Mouse (Mus musculus) ovary, postnatal 14 days (tissue): Measurements from ENCODE around the gene Ccdc185.

Source experiments
- DNase-seq: peaks from one replicate; pipeline ENCODE4 v3.0.0; 2022; ENCODE audit warnings: low spot score

Ccdc185 gene

DNA sequence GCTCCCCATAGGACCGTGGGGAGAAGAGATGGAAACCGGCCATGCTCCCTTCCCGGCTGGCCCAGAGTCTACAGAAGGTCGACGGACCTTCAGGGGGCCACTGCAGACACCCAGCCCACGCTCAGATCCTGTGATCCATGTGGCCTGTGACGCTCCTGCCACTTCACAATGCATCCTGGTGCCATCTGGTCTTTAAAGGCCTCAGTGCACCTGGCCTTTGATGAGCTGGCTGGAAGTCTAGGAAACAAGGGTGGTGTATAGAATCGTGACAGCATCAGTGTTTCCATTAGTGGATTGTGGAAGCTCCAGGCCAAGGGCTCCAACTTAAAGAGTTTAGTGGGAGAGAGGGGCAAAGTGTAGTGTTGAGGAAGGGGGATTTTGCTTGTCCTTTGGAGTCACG, at the start of gene Ccdc185:
Gene Ccdc185 (minus strand): TSS at position 101 of the 400 bp plus-strand sequence.
- no peak for DNase-seq

DNA sequence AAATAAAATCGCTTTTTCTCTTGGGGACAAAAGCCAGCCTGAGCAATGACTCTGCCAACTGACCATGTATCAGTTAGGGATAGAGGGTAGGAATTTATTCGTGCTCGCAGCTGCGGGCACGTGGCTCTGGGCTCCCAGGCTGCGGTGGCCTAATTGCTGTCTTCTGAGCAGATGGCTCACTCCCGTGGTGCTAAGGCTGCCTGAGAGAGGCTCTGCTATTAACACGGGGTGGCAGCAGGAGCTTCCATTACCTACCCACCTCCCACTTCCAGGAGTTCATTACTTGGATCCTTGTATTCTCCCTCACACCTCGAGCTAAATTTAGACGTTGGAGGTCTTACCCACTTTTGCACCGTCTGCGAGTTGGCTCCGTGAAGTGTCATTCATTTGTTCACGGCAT, 48.1 kb upstream of the Ccdc185 start:
- no peak for DNase-seq

DNA sequence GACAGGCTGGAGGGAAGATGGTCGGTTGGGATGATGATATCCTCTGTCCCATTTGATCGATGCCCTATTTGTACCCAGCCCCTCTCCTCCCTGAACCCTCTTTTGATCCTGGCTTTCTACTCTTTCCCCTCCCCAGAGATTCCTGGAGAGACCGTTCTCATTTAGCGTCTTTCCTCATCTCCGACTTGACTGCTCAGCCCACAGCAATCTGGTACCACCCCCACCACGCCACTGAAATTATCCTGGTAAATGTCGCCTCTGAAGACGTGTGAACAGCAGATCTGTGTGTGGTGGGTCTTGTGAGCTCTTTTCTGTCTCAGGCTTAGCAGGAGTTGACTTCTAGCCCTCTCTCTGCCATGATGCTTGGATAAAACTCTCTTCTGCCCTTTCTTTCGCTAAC, 45.6 kb upstream of the Ccdc185 start:
- DNase-seq = no peak

DNA sequence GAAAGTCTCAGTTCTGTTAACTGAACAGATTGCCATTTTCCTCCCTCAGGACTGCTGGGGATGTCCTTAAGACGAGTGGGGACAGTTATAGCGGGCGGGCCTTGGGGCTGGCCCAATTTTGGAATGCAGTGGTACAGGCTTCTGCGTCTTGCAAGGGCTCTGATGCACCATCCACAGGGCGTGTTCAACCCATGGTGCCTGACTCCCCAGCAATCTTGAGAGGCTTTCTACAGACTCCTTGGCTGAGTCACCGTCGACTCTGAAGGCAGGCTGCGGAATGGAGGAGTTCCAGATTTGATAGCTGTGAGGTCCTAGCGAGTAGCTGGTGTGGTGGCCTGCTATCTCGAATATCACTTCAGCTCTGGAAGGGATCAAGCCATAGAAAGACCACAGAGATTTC, 45.2 kb upstream of the Ccdc185 start:
- no peak for DNase-seq

DNA sequence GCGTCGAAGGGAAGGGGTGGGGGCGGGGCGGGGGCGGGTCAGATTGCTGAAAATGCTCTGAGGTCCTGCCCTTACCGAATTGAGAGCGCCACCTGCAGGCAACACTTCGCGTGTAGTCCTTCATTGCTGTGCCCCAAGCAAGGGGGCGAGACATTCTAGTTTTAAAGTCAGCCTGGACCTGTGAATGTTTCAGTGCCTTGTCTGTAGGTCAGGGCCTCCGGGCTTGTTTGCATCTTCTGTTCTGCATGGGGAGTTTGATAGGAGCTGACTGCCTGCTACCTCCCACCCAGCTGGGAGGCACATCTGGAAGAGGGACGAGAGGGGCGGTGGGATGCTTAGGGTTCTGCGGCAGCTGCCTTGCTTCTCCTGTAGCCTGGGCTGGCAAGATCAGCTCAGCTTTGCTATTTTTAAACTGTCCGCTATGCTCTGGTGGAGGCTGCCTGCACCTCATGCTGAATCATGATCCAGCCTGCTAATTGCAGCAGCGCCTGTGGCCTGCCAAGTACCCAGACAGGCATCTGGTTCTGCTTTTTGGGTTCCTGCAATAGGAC, 43.6 kb upstream of the Ccdc185 start:
- peak; percentile 62 for DNase-seq

DNA sequence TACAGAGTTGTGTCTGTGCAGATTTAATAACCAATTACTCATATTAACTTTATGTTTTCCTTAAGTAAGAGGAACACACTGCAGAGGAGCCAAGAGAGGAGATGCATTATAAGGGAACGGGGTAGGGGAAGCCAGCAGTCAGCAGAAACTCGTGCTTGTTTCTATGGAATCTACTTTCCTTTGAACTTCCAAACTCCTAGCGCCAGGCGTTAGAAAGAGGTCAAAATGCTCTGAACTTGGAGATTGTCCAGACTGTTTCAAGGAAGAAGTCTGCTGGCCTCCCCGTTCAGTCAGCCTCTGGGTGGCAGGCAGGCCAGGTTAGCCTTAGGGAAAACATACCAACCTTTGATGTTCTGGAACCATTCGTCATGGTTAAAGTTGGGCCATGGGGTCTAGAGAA, 39.9 kb upstream of the Ccdc185 start:
- no peak for DNase-seq

DNA sequence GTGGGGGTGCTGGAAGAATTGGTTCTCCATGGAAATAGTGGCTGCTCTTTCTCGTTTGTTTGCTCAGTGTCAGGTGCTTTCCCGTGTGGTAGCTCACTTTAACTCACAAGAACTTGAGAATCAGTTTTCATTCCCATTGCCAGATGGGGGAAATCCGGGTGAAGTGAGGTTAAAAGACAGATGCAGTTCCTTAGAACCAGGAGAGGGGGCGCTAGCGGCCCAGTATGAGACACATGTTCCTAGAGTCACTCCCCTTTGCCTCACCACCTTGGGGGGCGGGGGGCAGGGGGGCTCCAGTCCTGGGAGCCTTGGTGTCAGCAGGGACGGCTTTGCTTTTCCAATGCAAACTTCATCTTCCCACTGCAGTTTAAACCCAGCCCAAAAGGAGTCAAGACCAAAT, 38.0 kb upstream of the Ccdc185 start:
- DNase-seq = no peak

DNA sequence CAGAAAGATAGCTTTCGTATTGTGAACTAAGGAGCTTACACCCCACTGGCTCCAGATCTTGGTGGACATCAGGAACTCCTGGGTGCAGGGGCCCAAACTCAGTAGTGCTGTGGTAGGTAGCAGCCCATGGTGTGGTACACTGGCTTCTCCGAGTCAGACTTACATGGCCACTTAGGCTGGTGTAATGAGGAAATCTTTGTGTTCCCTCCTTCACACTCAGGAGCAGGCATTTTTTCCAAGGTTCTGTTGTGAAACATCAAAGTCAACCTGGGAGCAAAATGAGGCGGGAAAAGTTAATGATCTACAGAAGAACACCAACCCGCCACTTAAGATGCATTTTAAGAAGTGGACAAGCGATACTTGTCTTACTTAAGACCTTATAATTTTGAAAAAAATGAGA, 36.5 kb upstream of the Ccdc185 start:
- no peak for DNase-seq

DNA sequence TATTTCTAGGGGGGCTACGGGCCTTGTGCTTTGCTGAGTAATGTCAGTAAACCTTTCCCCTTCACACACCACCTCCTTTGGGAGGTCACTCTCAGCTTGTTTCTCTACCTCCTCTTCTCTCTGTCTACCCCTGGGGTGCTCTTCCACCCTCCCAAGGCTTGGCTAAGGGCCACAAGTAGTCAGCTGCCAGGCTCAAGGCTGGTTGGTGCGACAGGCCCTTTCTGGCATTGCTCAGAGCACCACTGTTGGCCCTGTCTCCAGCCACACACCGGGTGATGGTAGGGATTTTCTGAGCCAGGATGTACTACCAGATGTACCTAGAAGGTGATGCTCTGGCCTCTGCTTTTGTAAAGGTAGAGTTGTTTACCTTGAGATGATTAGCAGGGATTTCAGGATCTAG, 35.8 kb upstream of the Ccdc185 start:
- DNase-seq = no peak

DNA sequence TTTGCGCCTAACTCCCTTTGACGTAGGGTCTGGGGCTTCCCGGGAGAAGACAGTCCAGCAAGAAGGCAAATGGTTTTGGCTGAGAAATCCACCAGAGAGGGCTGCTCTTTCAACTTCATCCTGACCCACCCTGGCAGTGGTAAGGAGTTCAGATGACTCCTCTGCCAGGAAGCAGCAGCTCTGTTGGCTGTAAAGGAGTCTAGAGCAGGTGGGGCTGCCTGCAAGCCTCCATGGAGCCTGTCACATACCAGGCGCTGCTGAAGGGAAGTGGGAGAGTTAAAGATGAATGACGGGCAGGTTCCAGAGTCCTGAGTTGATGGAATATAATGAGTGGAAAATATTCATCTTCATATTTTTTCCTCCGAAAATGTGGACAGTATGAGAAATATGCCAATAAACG, 34.8 kb upstream of the Ccdc185 start:
- no peak for DNase-seq

DNA sequence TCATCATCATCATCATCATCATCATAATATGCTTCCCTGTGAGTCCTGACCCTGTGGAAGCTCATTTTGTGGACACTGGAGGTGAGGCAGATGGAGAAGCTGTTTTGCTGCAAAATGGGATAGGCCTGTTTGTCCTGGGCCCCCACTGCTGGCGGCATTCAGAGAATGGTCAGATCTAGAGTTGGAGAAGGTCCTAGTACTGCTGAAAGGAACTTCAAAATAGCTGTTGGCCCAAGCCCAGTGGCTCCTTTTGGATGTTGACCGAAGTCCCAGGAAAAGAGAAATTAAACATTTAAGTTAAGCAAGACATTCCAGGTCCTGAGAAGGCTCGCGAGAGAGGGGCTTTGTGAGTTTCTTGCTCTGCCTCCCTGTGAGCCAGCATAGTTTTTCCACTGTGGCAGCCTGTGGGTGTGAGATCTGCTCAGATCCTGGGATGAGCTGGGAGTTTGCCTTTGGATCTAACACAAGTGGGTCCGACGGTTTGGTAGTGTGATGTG, 30.1 kb upstream of the Ccdc185 start:
- DNase-seq = no peak

DNA sequence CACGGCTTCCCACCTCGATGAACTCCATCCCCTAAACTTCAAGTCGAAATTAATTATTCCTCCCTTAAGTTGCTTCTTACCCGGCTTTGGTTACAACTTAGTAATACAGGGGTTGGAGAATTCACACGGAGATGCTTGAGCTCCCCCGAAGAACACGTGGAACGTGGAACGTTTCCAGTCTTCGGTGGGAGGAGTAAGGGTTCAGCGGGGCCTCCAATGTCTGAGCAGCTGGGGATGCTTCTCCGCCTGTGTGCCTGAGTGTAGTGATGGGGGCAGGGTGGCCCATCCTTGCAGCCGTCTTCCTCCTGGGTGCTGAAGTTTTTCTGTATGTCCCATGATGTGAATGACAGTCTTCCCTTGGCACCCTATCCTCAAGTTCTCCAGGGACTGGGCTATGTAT, 29.2 kb upstream of the Ccdc185 start:
- no peak for DNase-seq

DNA sequence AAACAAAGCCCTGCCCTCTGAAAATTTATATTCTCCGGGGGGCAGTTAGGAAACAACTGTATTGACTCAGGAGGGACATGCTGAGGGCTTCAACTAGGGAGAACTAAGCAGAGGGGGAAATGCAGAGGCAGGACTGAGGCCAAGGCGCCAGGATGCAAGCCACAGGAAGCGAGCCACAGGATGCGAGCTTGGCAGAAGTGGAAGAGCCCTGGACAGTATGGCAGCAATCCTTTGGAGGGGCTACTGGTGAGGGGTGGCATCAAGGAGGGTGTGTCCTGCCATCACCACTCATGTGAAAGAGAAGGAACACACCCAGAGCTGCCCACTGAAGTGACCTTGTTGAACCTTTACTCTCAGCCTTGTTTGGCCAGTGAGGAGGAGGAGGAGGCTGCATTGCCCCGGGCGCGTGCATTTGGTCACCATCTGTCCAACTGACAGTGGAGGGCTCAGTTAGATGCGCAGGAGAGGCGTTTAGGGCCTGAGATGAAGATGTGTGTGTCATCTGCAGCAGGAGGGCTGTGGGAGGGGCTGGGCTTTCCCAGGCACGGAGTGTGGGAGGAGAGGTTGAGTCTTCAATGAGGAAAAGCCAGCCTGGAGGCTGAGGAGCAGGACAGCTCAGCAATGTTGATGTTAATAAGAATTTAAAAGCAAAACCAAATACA, 27.9 kb upstream of the Ccdc185 start:
- no peak for DNase-seq

DNA sequence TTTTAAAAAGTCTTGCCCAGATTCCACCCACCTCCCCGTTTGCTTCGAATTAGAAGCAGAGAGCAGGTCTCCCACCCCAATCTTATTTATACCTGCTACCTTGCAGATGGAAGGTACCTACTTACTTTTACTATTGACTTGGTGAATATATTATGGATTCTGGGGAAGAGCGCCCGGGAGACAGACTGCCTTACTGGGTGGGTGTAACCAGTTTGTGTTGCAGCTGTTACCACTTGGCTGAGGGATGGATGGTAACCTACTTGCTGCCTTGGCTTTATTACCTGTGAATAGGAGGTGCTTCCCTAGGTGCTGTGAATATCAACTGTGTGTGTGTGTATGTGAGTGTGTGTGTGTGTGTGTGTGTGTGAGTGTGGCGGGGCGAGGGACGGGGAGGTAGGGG, 26.6 kb upstream of the Ccdc185 start:
- no peak for DNase-seq

DNA sequence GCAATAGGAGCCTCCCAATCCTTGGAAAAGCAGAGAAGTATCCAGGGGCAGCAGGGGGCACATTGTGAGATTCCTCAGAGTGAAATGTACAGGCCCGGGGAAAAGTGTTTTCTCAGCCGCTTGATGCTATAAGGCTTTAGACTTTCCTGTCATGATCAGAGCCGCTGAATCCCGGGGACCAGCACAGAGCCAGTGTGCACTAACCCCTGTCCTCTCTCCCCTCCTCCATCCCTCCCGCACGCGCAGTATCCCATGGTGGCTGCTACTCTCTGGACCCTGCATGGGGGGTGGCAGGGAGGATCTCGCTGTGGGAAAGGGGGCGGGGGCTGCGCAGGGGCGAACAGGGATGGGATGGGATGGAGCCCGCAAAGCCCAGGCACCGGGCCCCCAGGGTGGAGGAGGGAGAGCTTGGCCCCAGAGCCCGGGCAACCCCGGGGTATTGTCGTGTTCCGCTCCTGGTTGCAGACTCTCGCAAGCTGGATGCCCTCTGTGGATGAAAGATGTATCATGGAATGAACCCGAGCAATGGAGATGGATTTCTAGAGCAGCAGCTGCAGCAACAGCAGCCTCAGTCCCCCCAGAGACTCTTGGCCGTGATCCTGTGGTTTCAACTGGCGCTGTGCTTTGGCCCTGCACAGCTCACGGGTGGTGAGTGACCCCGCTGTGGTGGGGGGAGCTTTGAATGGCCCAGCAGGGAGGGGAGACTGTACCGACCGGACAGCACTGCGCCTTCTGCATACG, 15.7 kb upstream of the Ccdc185 start:
- DNase-seq = no peak

DNA sequence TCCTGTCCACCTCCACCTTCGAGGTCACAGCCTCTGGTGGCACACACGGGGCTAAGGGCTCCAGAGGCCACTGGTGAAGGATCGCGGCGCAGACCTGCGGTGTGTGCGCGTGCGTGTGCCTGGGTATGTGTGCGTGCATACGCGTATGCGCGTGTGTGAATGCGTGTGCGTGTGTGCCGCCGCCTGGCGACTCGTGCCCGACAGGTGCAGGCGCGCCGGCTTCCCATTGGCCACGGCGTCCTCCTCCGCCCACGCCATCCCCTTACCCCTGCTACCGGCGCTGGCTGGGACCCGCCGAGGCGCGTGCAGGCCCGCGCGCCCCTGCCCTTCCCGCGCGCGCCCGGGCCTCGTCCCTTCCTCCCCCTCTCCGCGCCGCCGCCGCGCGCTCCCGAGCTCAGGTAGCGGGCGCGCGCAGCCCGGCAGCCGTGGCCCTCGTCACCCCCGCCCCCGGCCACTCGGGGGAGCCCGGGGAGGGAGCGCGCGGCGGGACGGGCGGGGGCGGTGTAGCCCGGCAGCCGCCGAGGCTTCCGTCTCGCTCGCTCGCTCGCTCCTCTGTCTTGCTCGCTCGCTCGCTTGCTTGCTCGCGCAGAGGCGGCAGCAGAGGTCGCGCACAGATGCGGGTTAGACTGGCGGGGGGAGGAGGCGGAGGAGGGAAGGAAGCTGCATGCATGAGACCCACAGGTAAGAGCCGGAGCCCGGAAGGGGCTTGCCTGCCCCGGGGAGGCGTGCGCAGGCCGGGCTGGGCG, 14.9 kb upstream of the Ccdc185 start, which contains the start of gene Susd4:
Gene Susd4 (plus strand): TSS at position 145 of the 746 bp plus-strand sequence.
- peak; percentile 33 for DNase-seq

DNA sequence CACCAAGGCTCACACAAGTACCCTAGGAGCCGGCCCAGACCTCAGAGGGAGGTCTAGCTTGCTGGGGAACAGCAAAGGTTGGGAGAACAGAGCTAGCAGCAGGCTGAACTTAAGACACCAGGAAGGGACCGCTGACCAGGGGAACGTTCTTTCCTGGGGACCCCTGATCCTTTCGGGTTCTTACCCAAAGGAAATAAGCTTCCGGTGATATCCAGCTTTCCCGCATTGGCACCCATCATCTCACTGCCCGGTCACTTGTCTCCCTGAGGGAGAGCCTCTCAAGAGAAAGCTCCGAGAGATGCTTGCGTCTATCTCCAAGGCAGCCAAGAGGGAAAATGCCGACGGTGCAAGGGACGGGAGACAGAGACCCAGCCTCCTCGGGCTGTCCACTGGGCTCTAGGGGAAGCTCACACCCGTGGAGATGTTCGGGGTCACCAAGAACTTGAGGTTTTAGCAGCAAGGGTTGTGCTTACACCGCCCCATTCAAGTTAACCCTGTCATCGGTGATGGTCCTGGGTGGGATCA, 14.3 kb upstream of the Ccdc185 start:
- no peak for DNase-seq

DNA sequence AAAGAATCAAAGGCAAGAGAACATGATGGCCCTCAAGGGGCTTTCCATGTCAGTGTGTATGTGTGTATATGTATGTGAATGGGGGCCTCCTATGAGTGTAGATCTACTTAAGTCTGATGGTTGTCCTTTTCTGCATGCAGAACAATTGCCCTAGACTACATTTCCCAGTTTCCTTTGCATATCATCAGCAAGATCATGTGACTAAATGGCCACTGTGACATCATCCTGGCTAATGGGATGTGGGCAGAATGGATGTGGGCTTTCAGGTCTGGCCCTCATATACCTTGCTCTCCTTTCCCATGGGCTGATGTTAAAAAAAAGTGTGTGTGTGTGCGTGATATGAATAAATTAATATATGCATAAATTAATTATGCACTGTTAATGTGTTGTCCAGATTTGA, 9.8 kb upstream of the Ccdc185 start:
- no peak for DNase-seq

DNA sequence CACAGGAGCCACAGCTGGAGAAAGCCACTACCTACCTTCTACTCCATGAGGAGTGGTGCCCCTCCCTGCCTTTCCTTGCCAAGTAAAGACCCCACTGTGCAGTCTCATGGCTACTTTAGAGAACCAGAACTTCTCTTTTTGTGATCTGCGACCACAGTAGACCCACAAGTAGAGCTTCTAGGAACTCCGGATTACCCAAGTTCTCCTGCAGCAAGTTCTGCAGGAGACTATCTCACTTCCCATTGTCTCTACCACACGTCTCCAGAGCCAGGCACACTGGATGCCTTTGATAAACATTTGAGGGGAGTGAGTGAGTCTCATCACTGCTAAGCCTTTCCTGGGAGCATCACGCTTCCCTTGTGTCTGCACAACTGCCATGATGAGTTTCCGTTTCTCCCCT, 5.9 kb upstream of the Ccdc185 start:
- no peak for DNase-seq

DNA sequence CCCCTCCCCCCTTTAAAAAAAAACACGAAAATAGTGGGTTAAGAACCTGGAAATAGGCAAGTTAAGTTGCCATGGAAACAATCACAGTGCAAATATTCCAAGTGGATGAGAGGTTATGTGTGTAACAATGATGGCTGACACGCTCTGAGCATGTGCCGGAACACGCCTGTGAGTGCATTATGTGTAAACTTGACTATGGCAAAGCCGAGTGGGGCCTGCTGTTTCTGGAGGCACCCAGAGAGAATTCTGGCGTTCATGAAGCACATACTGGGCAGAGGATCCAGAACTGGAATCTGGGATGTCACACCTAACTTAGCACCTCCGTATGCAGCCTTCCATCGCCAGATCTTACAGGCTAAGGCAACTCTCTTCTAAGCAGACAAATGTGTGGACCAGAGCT, 4.7 kb upstream of the Ccdc185 start:
- DNase-seq = no peak

DNA sequence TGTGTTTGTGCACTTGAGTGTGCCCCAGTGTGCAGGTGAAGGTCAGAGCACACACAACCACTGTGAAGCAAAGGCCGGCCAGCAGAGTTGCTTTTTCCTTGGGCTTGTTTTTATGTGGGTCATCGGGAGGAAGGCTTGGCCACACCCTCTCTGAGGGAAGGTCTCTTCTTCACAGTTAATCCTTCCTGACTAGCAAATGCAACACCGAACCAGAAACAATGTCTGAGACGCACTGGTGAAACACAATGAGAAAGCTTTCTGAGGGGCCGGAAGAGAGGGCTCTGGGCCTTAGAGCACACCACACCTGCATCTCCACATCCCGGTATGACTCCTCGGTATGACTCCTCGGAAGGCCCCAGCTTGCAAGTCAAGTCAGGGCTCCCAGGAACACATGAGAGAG, 2.3 kb upstream of the Ccdc185 start:
- no peak for DNase-seq

DNA sequence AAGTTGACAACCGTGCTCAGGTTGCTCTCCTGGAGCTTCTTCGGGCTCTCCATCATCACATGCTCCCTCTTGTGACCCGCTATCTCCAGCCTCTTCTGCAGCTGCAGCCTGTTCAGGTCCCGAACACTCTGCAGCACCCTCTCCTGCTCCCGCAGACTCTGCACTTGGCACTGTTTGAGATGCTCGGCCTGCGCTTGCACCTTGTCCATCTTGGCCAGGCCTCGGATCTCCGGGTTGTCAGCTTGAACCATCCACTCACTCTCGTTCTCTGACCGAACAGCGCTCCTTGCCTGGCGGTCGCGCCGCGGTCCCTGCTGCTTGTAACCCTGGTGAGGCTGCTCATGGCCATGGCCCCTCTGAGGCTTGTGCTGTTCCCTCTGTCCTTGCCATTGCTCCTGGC, 1.1 kb downstream of the Ccdc185 start:
- DNase-seq = no peak
